Mouse (Mus musculus): ENCODE measurements around the gene Fen1.
"Not testable (repeated sequence)": the region's sequence is repeated elsewhere in the genome, so short reads cannot be mapped to it uniquely, and the experiment has no call there.

Gene Fen1

GRCm38 (mm10) chr19:10176941-10177372 is 27.0 kb downstream of the Fen1 start:
- peak; percentile 43 for DNase-seq

DNA sequence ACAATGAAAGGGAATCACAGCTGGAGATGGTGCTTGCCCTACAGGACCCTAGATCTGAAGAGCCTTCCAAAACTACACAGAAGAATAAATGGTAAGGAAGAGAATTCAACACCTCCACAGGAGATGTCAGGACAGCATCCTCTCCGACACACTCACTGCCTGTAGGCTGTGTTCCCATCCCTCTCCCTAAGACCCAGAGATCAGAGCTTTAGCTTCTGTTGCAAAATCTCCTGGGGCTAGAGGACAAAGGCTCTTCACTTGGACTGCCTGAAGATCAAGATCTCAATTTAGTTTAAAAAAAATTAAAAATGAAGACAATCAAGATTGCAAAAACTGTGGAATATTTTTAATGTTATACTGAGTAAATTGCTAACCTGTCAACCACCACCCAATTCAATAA is 27.5 kb downstream of the Fen1 start:
- no peak for DNase-seq

DNA sequence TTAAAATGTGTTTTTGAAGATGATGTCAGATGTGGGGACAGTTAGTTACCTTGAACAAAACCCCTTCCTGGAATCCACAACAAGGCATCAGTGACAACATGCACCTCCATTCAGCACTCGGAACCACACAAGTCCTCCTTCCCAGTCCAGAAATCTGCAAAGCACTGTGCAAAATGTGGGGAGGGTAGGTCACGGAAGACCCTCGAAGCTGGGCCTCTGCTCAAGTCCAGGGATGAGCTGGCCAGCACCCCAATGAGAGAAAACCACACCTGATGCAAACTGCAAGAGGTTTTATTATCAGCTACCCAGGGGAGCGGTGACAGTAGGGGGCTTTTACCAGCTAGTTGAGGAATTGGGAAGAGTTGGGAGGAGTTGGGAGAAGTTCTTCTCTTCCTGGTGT is 29.0 kb downstream of the Fen1 start:
- no peak for DNase-seq

DNA sequence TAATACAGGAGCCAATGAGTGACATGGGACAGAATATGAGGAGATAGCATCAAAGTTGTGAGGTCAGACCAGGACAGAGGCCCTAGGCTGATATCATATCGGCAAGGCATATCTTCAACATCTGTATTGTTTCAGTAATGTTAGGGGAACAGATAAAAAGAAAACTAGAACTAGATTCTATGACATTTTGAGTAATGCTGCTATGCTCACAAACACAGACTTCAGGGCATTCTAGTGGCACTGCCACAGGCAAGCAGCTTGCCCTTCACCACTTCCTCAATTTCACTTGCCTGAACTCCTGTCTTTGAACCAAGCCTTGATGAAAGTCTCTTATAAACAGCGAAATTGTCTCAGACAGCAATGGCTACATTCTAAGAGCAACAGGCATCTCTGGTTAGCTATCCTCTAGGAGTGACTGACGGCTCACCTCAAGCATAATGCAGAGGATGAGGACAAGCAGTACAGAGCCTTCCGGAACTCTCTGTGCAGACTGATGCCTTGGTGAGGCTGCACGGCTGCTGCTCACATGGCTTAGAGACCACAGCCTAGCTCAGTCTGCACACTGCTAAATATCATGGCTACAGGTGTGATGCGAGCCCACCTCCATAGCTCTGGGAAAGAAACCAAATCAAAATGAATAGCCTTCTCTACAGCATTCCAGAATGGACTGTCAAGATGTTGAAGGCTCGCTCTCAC is 30.0 kb downstream of the Fen1 start:
- DNase-seq, result no peak

- no peak for DNase-seq
Observed at GRCm38 (mm10) chr19:10173116-10173718, 30.8 kb downstream of the Fen1 start.

GRCm38 (mm10) chr19:10171846-10172245 is 32.1 kb downstream of the Fen1 start:
- no peak for DNase-seq

GRCm38 (mm10) chr19:10171359-10171758 is 32.6 kb downstream of the Fen1 start:
- DNase-seq, result no peak

DNA sequence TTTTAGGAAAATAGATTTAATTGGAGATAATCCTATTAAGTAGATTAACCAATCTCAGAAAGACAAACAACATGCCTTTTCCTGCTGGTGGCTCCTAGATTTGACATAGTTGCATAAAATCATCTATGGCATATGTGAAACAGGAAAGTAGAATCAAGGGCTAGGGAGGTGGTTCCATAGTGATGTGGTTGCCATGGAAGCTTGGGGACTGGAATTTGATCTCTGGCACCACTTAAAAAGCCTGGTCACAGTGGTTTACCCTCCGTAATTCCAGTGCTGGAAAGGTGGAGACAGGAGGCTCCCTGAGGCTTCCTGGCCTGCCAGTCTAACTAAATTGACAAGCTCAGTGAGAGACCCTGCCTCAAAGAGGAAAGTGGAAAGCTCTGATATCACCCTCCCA is 33.5 kb downstream of the Fen1 start:
- DNase-seq, result no peak

GRCm38 (mm10) chr19:10169692-10170330 is 34.2 kb downstream of the Fen1 start:
- not testable (repeated sequence) for DNase-seq

GRCm38 (mm10) chr19:10169179-10169578 is 34.8 kb downstream of the Fen1 start:
- DNase-seq, result no peak

- no peak for DNase-seq
Observed at GRCm38 (mm10) chr19:10168441-10168840, 35.5 kb downstream of the Fen1 start.

- no peak for DNase-seq
Observed at GRCm38 (mm10) chr19:10167951-10168350, 36.0 kb downstream of the Fen1 start.

DNA sequence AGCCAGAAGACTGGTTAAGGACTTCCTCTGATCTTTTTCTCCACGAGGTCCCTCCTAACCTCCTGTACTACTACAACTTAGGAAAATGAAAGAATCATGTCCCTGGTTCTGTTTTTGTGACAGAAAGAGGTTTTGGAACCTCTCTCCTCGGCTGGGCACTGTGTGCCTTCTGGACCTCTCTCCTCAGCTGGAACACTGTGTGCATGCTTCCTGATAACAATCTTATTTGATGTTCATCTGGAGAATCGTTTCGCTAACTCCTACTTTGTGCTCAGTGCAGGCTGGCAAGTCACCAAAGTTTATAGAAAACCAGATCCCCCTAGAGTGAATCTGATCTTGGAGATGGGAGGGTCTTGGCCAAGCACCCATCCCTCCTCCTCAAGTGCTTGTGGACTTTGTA is 36.9 kb downstream of the Fen1 start:
- no peak for DNase-seq

GRCm38 (mm10) chr19:10165928-10166327 is 38.0 kb downstream of the Fen1 start:
- not testable (repeated sequence) for DNase-seq

DNA sequence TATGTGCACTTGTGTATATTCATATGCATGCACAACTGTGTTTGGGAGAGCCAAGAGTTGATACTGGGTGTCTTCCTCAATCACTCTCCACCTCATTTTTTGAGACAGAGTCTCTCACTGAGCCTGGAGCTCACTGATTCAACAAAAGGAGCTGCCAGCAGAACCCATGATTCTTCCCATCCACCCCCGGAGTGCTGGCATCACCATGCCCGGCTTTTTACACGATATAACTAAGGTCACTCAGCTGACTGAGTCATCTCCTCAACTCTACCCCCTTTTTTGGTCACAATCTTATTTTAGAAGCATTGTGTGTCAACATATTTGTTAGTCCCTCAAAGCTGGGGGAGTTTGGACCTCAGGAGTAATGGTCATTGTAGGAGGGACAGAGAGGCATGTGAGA is 40.1 kb downstream of the Fen1 start:
- no peak for DNase-seq

DNA sequence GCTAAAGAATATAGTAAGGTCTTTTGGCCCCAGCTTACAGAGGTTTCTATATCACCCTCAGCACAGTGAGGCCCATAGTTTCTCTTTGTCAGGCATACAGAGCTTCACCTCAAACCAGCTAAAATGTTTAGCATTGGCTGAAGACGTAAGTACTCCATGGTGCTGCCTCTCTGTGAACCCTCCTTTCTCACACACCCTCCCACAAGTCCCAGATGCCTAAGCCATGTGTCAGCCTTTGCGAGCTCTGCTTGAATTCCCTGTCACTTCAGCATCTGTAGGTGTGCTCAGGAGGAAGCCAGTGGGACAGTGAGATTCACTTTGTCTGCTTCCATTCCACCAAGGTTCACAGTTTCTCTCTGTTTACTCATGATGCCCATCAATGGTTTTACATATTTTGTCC is 46.2 kb downstream of the Fen1 start:
- no peak for DNase-seq

DNA sequence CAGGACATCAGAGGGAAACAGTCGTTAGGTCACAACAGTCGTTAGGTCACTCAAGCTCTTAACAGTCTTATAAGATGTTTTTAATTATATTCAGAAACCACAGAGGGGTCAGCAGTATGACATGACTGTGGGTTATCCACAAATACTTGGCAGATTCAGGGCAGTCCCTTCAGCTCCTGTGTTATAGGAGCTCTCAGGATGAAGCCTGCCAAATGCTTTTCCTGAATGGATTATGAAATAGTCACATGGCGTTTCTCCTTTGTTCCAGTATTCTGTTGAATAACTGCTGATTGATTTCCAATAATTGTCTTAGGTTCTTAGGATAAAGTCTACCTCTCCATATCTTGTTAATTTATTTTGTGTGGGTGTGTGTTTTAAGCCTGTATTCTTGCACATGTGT is 54.8 kb downstream of the Fen1 start:
- no peak for DNase-seq
